Mouse (Mus musculus) megakaryocyte-erythroid progenitor cell, adult 5-6 weeks (primary cell): Measurements from ENCODE around the gene Scaf4. TPM values are rescaled to one million over a fixed set of nuclear protein-coding genes. Genes with fewer than 3 reads are reported as not detected.
"Not testable (repeated sequence)": the region's sequence is repeated elsewhere in the genome, so short reads cannot be mapped to it uniquely, and the experiment has no call there.

Experiments
- ATAC-seq: replicated peaks from 2 replicates; pipeline ENCODE4 v1.8.0; 2016; ENCODE audit warnings: mild to moderate bottlenecking, inconsistent platforms; ENCODE audit not compliant: severe bottlenecking, poor library complexity, low FRiP score, low TSS enrichment
- total RNA-seq, 2 experiments: library from RNA; stranded (forward) in 1 of 2; stranded (reverse) in 1 of 2; fragments of 200-1000, 215-1000 nt in 1 of 2; fragments of >200 nt in 1 of 2; fragmentation: Nextera tagmentation in 1 of 2; gene quantifications; 2 replicates each; pipeline ENCODE4 v1.2.3; 2014 to 2017

Scaf4 gene
- total RNA-seq, 2 experiments from 2014 or later = 25.6 to 95.6 TPM

DNA sequence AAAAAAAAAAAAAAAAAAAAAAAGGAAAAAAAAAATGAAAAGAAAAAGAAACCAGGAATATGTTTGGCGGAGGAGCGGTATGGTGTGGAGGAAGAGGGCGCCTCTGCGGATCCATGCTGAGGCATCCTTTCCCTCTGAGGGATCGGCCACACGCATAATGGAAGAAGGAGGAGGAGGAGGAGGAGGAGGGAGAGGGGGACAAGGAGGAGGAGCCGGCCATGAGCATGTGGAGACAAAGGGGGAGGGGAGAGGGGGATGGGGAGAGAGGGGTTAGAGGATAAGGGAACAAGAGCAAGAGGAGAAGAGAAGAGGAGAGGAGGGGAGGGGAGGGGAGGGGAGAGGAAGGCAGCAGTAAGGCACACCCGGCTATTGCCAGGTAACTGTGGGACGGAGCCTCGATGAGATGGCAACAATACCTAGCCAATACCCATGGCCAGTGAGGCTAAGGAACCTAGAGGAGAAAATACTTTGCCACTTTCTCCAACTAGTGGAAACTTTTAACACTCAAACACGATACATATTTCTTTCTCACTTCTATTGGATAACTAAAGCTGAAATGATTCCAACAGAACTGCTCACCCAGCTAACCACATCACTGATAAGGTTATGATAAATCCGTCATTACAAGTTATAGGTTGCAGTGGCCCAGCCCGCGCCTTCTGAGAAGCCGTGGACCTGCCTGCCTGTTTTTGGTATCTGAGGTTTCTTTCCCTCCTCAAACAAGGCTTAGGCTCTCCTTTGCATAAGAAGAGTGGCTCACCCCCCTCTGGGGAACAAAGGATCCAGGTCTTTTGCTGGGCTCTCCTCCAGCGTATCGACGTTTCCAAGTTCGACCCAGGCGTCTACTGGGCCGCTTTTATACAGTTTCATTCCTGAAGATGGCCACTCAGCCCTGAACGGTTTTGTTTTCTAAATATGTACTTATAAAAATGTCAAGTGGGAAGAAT is 13.4 kb upstream of the Scaf4 start:
- ATAC-seq = peak; percentile 72

DNA sequence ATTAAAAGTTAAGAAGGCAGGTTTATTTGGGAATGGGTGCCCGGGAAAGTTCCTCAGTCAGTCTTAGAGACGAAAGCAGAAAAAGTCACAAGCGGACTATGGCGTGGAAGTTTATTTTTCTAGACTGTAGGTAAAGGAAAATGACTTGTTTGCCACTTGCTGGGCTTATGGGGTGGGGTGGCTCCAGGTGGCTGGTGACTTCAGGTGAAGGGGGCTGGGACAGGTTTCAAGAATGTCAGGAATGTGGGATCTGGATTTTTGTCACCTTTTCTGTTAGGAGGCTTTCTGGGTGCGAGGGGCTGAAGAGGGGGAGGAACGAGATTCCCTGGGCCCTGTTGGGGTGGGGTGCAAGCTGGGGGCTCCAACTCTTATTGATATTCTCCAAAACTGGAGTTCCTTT is 7.4 kb upstream of the Scaf4 start:
- no peak for ATAC-seq

DNA sequence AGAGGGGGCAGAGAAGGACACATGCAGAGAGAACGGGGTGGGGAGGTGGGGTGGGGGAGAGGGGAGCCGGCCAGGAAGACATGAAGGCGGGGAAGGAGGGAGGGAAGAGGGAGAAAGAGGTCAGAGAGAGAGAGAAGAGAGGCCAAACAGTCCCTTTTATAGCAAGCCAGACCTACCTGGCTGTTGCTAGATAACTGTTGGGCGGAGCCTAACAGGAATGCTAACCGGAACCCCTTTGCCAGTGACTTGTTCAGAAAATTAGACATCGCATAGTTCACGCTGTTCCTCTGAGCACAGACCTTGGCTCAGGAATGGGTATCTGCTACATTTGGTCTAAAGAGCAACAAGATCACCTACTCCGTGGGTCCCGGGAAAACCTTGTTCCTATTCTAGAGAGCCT is 6.7 kb upstream of the Scaf4 start:
- no peak for ATAC-seq

DNA sequence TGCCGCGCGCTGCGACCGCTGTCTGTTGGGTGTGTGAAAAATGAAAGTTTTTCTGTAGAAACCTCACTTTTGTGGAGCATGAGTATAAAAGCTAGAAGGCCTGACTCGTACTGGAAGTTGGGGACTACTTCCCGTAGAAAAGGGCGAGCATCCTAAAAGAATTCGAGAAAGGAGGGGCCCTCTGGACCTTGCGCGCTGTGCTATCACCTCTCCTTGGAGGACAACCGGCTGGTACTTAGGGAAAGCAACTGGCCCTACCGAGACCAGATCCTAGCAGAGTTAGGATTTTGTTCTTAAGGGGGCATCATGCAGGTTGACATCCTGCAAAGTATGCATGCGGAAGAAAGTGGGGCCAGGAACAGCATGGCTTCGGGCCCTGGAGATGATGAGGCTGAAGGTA is 613 bp upstream of the Scaf4 start:
- ATAC-seq = peak; percentile 9

DNA sequence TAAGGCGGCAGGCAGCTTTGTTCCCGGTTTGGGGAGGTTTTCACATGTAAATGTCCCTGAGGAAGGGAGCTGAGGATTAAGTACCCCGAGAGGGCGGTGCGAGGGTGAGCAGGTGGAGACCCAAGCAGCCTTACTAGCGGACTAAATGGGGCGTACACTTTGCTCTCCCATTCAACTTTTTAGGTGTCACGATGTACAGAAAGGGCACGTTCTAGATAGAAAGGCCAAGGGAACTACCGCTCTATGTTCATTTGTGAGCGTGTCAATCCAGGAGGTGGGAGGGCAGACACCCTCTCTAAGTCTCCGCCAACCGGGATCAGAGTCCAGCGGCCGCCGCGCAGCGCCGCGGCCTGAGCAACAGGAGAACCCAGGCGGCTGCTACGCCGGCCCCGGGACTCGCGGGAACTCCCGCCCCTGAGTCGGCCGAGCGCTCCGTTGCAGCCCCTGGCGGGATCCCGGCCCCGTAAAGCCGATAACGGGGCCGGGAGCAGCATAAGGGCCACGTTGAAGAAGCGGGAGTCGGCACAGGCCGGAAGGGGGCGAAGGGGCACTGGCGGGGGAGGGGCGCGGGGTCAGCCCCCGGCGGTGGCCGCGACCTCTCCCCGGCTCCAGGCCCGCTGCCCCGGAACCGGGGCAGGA is 918 bp downstream of the Scaf4 start:
- peak; percentile 19 for ATAC-seq

DNA sequence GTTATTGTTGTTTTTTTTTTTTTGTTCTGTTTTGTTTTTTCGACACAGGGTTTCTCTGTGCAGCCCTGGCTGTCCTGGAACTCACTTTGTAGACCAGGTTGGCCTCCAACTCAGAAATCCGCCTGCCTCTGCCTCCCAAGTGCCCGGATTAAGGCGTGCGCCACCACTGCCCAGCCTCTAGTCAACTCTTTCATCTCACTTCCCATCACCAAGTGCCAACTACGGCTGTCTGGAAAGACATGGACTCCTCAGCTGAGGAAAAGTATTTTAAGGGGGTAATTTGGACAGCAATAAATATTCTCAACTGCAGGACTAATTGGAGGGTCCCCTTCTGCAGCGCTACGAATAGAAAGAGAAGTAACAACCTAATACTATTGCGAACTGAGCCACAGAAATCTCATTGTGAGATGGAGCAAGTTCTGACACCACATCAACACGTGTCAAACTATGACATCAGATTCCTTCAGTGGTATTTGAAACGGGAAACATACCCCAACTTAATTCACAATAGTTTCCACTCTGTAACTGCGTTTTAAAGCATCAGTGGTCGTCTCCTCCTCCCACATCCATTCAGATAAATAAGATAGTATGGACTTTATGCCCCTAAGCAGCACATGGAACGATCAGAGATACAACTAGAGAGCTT is 1.6 kb downstream of the Scaf4 start:
- no peak for ATAC-seq

DNA sequence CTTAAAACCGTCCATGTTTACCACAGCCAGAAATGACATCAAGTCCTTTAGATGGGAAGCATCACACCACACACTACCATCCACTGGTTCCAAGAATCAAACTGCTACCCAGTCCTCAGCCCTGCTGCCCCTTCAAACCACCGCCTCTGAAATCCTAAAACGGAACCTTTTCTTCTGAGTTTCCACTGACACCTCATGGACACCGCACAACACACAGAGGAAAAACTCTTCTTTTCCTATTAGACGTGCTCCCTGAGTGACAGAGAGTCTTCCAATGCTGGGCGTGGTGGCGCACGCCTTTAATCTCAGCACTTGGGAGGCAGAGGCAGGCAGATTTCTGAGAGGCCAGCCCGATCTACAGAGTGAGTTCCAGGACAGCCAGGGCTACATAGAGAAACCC is 2.9 kb downstream of the Scaf4 start:
- ATAC-seq = no peak

DNA sequence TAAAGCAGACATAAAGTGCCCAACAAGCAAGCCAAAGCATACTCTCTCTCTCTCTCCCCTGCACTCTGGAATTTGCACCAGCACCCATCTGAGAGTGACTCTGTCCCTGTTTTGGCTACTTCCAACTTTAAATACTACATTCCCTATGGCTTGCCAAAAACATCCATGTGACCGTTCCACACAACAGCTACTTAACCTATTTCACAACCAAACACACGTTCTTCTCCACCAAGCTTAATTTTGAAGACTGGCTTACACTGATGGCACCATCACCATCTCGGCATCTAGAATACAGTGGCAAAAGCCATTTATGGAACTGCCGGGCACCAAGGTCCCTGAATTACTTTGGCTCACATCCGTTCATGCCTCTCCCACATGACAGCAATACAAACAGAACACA is 3.3 kb downstream of the Scaf4 start:
- ATAC-seq = no peak

DNA sequence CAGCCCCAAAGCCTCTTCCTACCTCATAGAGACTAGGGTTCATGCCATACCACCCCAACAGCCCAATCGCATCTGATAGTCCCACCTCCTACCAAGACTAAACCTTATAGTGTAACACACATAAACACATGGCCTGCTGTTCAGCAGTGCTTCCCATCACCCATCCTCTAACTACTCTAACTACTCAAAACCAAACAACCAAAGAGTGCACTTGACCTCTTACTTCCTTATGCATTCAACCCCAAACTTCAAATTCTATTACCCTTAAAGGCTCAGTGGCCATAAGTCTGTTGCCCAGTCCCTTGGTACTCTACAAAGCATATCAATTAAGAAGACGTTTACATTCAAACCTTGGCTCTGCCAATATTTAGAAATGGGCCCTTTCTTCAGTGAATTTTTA is 3.8 kb downstream of the Scaf4 start:
- ATAC-seq = no peak

DNA sequence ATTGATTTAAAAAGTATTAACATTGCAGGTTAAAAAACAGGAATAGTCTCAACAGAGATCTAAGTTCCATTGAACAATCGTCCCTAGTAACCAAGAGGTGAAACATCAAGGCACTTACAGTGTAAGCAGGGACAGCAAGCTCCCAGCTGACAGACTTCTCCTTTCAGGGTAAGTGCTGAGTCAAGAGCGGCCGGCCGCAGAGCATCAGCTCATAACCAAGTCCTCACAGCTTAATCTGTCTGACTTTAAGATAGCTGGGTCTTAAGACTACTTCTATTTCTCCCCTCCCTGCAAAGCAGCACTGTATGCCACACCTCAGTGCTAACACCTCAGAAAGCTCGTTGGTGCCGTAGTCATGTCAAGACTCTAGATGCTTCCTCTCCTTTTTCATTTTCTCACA is 5.2 kb downstream of the Scaf4 start:
- peak; percentile 76 for ATAC-seq

DNA sequence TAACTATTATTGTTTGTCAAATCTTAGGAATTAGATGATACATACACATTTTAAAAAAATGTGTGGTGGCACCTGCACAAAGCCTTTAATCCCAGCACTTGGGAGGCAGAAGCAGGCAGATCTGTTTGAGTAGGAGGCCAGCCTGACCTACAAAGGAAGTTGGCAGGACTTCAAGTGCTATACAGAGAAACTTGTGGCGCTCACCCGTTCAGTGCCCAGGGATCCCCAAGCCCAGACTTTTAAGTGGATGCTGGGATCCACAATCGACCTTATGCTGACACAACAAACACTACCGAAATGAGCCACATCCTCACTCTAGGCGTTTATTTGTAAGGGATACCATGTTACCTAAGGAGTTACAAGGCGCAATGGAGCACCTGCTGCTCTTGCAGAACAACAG is 8.8 kb downstream of the Scaf4 start:
- ATAC-seq = 0 out of 2 replicates have a peak, but pooled peaks have one; percentile 16

DNA sequence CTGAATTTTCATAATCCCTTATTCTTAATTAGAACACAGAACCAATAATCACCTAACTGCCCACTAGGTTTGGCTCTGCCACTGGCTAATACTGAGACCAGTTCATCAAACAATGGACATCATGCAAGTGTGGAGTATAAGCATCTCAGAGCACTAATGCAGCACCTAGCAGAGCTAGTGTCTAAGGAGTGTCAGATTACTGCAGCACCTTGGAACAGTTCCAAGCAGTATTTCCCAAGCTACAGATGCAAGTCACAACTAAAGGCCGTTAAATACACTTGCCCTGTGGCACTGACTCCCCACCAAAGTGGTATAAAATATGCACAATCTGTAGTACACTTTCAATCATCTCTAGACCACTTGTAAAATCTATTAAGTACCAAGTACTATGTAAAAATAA is 17.7 kb downstream of the Scaf4 start:
- ATAC-seq = peak; percentile 39

DNA sequence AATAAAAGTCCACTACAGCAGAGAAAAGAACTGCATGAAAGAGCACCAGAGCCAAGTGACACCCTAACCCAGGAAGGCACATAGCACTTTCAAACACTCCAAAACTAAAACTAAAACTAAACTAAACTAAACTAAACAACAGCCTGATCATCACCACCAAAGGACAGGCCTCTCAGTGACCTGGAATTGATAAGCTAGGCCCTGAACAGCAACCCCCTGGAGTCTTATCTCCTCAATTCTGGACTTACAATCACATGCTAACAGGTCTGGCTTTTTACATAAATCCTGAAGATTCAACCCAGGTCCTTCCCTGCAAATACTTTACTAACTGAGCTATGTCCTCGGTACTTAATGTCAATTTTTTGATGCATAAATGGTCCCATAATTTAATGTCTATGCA is 19.2 kb downstream of the Scaf4 start:
- peak; percentile 66 for ATAC-seq

DNA sequence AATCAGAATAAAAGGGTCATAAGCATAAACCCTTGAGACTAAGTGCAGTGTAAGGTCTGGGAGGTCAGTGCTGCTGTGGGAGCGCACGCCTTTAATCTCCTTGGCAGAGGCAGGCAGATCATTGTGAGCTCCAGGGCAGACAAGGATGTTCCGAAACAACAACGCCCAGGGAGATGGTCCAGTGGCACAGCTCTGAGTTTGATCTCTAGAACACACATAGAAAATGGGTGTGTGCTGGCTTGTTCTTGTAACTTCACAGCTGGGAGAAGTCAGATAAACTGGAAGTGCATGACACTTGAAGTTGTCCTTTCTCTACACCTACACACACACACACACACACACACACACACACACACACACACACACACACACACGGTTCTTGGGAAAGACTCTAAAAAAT is 20.3 kb downstream of the Scaf4 start:
- peak; percentile 67 for ATAC-seq

DNA sequence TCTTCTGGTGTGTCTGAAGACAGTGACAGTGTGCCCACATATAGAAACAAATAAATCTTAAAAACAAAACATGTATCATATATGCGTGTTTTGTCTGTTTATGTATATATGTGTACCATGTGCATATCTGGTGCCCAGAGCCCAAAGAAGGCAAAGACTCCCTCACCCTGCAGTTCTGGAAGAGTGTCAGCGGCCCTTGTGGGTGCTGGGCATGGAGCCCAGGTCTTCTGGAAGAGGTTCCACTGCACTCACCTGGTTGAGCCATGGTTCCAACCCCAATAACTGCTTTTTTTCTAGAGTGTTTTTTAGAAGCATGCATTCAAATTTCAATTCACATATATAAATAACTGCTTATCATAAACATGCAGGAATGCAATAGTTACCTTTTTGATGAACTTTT is 22.5 kb downstream of the Scaf4 start:
- no peak for ATAC-seq

DNA sequence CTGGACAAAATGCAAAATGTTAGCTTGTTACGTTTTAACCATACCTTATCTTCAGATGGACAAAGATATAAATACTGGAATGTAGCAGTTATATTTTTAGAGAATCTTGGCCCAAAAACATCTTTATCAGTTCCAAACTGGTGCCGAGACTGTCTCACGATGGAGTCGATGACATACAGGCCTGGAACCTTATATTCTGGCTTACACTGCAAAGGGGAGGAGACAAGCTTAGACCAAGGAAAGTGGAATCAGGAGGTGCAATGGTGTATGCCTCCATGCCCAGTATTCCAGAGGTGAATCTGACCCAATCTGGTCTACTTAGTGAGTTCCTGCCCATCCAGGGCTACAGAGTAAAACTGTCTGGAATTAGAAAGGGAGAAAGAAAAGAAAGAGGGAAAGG is 24.2 kb downstream of the Scaf4 start:
- no peak for ATAC-seq

DNA sequence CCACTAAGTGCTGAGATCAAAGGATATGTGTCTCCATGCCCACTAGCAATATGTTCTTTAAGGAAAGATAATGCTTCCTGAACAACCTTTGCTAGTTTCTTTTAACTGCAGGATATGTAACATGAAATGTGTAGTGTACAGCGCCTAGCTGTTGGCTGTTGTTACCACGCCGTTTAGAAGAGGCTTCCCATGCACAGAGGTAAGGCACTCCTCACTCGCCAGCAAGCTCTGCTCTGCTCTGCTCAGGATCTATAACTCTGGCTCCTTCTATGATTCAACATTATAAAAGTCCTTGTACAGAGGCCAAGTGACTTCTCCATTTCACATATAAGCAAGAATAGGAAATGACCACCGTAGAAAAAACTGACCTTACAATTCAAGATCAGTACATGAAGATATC is 24.7 kb downstream of the Scaf4 start:
- ATAC-seq = no peak

DNA sequence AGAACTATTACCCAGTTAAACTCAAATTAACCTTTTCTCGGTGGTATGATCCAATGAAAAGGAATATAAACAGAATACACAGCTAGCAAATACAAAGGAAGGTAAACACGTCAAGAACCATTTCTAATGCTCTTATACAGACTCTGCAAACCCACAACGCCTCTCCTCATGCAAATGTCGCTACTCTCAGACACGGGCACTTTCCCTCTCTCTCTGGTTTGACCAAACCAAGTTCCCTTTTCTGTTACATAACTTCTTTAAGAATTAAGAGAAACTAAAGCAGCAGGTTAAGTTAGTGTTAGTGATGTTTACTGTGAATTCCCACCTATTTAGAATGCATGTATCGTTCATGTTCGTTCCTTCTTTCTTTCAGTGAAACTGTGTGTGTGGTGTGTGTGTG is 25.4 kb downstream of the Scaf4 start:
- no peak for ATAC-seq

DNA sequence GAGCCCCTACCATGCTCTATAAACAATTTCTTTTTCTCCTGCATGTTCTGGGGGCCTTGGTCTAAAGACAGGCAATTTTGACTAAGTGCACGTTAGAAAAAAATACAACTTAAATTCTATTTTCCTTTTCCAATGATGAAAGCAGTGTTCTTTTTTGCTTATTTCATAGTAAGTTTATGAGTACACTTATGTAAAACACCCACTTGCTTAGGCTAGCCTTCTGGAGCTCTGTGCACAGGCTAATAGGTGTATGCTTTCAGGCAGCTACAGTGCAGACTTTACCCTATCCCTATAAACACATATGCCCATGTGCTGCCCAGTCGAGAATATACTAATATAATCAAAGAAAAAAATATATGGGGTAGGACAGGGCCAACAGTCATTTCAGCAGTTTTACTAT is 31.8 kb downstream of the Scaf4 start:
- ATAC-seq = no peak

DNA sequence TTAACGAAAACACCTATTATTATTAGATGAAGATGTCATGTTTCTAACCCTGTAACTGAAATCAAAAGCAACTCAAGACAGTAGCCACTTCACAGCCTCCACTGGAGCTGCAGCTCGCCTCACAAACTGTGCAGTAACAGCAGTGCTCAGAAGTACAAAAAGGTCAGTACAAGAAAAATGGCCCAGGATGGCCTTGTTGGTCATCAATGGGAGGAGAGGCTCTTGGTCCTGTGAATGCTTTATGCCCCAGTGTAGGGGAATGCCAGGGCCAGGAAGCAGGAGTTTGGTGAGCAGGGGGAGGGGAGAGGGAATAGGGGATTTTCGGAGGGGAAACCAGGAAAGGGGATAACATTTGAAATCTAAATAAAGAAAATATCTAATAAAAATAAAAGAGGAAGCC is 33.0 kb downstream of the Scaf4 start:
- not testable (repeated sequence) for ATAC-seq

DNA sequence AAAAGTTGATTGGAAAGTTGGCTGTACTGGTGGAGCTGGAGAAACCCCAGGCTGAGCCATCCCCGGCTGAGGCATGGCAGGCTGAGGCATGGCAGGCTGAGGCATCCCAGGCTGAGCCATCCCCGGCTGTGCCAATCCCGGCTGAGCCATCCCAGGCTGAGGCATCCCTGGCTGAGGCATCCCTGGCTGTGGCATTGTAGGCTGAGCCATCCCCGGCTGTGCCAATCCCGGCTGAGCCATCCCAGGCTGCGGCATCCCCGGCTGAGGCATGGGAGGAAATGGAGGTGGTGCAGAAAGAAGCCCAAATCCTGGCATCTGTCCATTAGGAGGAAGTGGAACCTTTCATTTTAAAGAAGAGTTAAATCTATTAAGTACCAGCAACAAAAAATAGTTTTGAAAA is 34.2 kb downstream of the Scaf4 start:
- no peak for ATAC-seq
